Mouse (Mus musculus) megakaryocyte, embryonic 14.5 days (primary cell): Measurements from ENCODE around the gene Tbc1d14. TPM values are rescaled to one million over a fixed set of nuclear protein-coding genes. Genes with fewer than 3 reads are reported as not detected.

Source experiments
- H3K27me3 ChIP-seq: replicated peaks from 2 replicates; pipeline ENCODE3; 2012; ENCODE audit warnings: inconsistent platforms
- H3K36me3 ChIP-seq: replicated peaks from 2 replicates; pipeline ENCODE3; 2012; ENCODE audit warnings: low read length, inconsistent platforms, mixed read lengths
- H3K4me1 ChIP-seq: 2 replicates; pipeline ENCODE4 v1.6.1; 2012; ENCODE audit warnings: inconsistent platforms
- H3K4me3 ChIP-seq: replicated peaks from 2 replicates; pipeline ENCODE3; 2012; ENCODE audit warnings: moderate library complexity, mild to moderate bottlenecking, inconsistent platforms
- H3K9me3 ChIP-seq: 2 replicates; pipeline ENCODE4 v1.6.1; 2012; ENCODE audit warnings: inconsistent platforms
- FLI1 ChIP-seq: IDR thresholded peaks from 2 replicates; pipeline ENCODE4 v1.6.1; 2012; ENCODE audit warnings: low read length, inconsistent platforms, mixed read lengths
- GATA1 ChIP-seq: IDR thresholded peaks from 3 replicates; pipeline ENCODE4 v1.6.1; 2012; ENCODE audit warnings: mixed read lengths, low read length, inconsistent platforms, borderline replicate concordance
- polyA plus RNA-seq: library from polyadenylated mRNA; stranded (reverse); fragments of >175 nt; gene quantifications from 2 replicates; pipeline ENCODE4 v1.2.3, GENCODE M21; 2012; ENCODE audit warnings: low replicate concordance; ENCODE audit not compliant: insufficient read depth

Tbc1d14 gene
- polyA plus RNA-seq, 1 experiment = 7.1 TPM

- Histone ChIP-seq H3K27me3 (peaks cover 87% of the 10 kb centered on the region), H3K9me3 (peaks cover 8% of the 10 kb centered on the region; the same call in 1 of the 2 replicates), H3K36me3 (no peaks in the 10 kb centered on the region), H3K4me1 (peaks cover 4% of the 10 kb centered on the region), H3K4me3 (no peak overlapping the region)
- no peak for TF ChIP-seq FLI1
- TF ChIP-seq GATA1 = no peak
Observed at GRCm38 (mm10) chr5:36445028-36445427, 148.0 kb downstream of the Tbc1d14 start.

GRCm38 (mm10) chr5:36444611-36445010 is 148.5 kb downstream of the Tbc1d14 start:
- H3K27me3 ChIP-seq = peaks cover 86% of the 10 kb centered on the region
- no peak for TF ChIP-seq GATA1
- TF ChIP-seq FLI1 = no peak
- peaks cover 8% of the 10 kb centered on the region; the same call in 1 of the 2 replicates for H3K9me3 ChIP-seq
- H3K36me3 ChIP-seq = no peaks in the 10 kb centered on the region
- H3K4me1 ChIP-seq = no peaks in the 10 kb centered on the region; the same call in 1 of the 2 replicates
- no peak overlapping the region for H3K4me3 ChIP-seq

GRCm38 (mm10) chr5:36440741-36441140 is 152.3 kb downstream of the Tbc1d14 start:
- TF ChIP-seq GATA1 = no peak
- TF ChIP-seq FLI1 = no peak
- Histone ChIP-seq H3K36me3 (no peaks in the 10 kb centered on the region), H3K4me1 (no peaks in the 10 kb centered on the region; the same call in 1 of the 2 replicates), H3K4me3 (no peak overlapping the region), H3K9me3 (0 out of 2 replicates have a peak, but pooled peaks cover 4% of the 10 kb centered on the region), H3K27me3 (peaks cover 80% of the 10 kb centered on the region)

Other genes with a start within 250 kb of the Tbc1d14 start
- gene Sorcs2, start 195.1 kb downstream of the Tbc1d14 start, polyA plus RNA-seq = not detected in 2 replicates
- gene Grpel1, start 128.3 kb downstream of the Tbc1d14 start, polyA plus RNA-seq = 4.2 and 17.4 TPM in 2 replicates
- 37.5 and 60.1 TPM in 2 replicates for gene Tada2b, start 109.0 kb downstream of the Tbc1d14 start, polyA plus RNA-seq
- gene Ccdc96, start 108.7 kb downstream of the Tbc1d14 start, polyA plus RNA-seq = 0.57 TPM in 1 of 2 replicates, not detected in the other
- 3.7 and 4.2 TPM in 2 replicates for gene D5Ertd579e, start 102.7 kb upstream of the Tbc1d14 start, polyA plus RNA-seq
- gene Bloc1s4, start 155.4 kb upstream of the Tbc1d14 start, polyA plus RNA-seq = 27.2 and 43.7 TPM in 2 replicates
- gene Mrfap1, start 203.5 kb upstream of the Tbc1d14 start, polyA plus RNA-seq = 15.3 and 78.1 TPM in 2 replicates
- 66.2 and 73.5 TPM in 2 replicates for gene Man2b2, start 237.4 kb upstream of the Tbc1d14 start, polyA plus RNA-seq